Mouse (Mus musculus) neural tube, embryonic 14.5 days (tissue): ENCODE measurements around the gene Gorasp2. TPM values are rescaled to one million over a fixed set of nuclear protein-coding genes. Genes with fewer than 3 reads are reported as not detected.

Experiments used
- ATAC-seq: fragments of 200-750 bp; cut with Nextera tagmentation; 2 replicates; pipeline ENCODE4 v1.8.0; 2017; ENCODE audit warnings: low read depth, mild to moderate bottlenecking, moderate TSS enrichment, moderate library complexity
- H3K27ac ChIP-seq: fragments of 300-500 bp; sonication (generic); 2 replicates; pipeline ENCODE4 v1.5.1; 2014; ENCODE audit warnings: low read depth, mild to moderate bottlenecking, control low read depth, low read length, moderate library complexity, mixed read lengths
- H3K27me3 ChIP-seq: fragments of 300-500 bp; sonication (generic); 2 replicates; pipeline ENCODE4 v1.6.1; 2014; ENCODE audit warnings: low read length; ENCODE audit not compliant: control insufficient read depth, insufficient read depth
- H3K36me3 ChIP-seq: fragments of 300-500 bp; sonication (generic); 2 replicates; pipeline ENCODE4 v1.6.1; 2014; ENCODE audit warnings: low read length, mixed read lengths; ENCODE audit not compliant: control insufficient read depth, insufficient read depth
- H3K4me1 ChIP-seq: fragments of 300-500 bp; sonication (generic); 2 replicates; pipeline ENCODE4 v1.6.1; 2014; ENCODE audit warnings: low read length; ENCODE audit not compliant: control insufficient read depth, insufficient read depth
- H3K4me2 ChIP-seq: fragments of 300-500 bp; sonication (generic); 2 replicates; pipeline ENCODE4 v1.6.1; 2014; ENCODE audit warnings: mild to moderate bottlenecking, low read depth, low read length, control low read depth
- H3K4me3 ChIP-seq: fragments of 300-500 bp; sonication (generic); 2 replicates; pipeline ENCODE4 v1.5.1; 2014; ENCODE audit warnings: low read depth, low read length, control low read depth, mixed read lengths
- H3K9ac ChIP-seq: fragments of 300-500 bp; sonication (generic); replicated peaks from 2 replicates; pipeline ENCODE4 v1.6.1; 2014; ENCODE audit warnings: low read depth, mild to moderate bottlenecking, control low read depth, low read length, mixed read lengths
- H3K9me3 ChIP-seq: fragments of 300-500 bp; sonication (generic); 2 replicates; pipeline ENCODE4 v1.6.1; 2016; ENCODE audit warnings: low read length; ENCODE audit not compliant: control insufficient read depth
- WGBS: fragments of 180-500 bp; shearing (Covaris S2); extraction: QIAGEN DNeasy Blood & Tissue Kit; methylation state at CpG from one replicate; pipeline ENCODE4 v1.1.7; 2014; 5-methylcytosine and 5-hydroxymethylcytosine counted together
- polyA plus RNA-seq: library from polyadenylated mRNA; unstranded; fragments of >200 nt; fragmentation: Nextera tagmentation; extraction: Ambion mirVana; gene quantifications from 2 replicates; pipeline ENCODE4 v1.2.1, GENCODE M21; 2014

The Gorasp2 gene
- polyA plus RNA-seq, 1 experiment from 2014 or later, result 130 TPM

- Histone ChIP-seq H3K36me3 (peaks cover 11% of the 10 kb centered on the region), H3K27ac (no peak overlapping the region), H3K4me1 (no peaks in the 10 kb centered on the region), H3K9me3 (no peaks in the 10 kb centered on the region), H3K9ac (no peak overlapping the region), H3K4me2 (no peak overlapping the region), H3K4me3 (no peak overlapping the region), H3K27me3 (no peaks in the 10 kb centered on the region)
- no peak for ATAC-seq
- 71% methylated on average over 13 of the region's 13 CpGs for WGBS
Observed at GRCm38 (mm10) chr2:70708986-70709730, 47.8 kb downstream of the Gorasp2 start.

DNA sequence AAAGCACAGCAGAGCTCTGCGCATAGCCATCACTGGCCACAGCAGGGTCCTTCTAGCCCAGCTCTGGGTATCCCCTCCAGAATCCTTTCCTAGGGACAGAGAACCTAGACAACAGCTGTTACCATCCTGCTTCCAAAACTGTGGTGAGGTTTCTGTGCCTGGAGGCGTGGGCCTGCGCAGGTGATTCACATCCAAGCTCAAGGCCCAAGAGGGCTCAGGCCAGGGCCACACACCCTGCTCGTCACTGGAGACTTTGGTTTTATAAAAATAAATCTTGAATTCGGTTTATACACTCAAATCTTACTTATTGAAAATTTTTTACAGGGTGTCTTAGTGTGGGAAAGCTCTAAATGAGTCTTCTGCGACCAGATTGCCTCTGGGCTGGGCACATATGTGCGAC is 48.9 kb downstream of the Gorasp2 start:
- ATAC-seq, result no peak
- H3K4me2 ChIP-seq, result no peak overlapping the region
- H3K9ac ChIP-seq, result no peak overlapping the region
- 93% methylated on average over 7 of the region's 7 CpGs for WGBS
- H3K9me3 ChIP-seq, result no peaks in the 10 kb centered on the region
- no peaks in the 10 kb centered on the region for H3K27me3 ChIP-seq
- H3K27ac ChIP-seq, result no peak overlapping the region
- H3K4me3 ChIP-seq, result no peak overlapping the region
- H3K4me1 ChIP-seq, result no peaks in the 10 kb centered on the region
- peaks cover 15% of the 10 kb centered on the region for H3K36me3 ChIP-seq

DNA sequence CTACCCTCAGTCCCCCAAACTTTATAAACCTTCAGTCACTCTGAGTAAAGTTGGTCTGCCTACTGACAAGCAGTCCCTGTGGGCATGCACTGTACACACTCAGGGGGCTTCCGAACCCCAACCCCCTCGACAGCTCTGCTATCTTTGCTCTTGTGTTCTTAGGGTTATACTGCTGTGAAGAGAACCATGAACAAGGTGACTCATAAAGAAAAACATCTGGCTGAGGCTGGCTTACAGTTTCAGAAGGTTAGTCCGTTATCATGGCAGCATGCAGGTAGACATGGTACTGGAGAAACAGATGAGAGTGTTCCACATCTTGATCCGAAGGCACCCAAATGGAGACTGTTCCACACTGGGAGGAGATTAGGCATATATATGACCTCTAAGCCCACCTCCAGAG is 49.5 kb downstream of the Gorasp2 start:
- H3K27me3 ChIP-seq, result no peaks in the 10 kb centered on the region
- no peak overlapping the region for H3K4me2 ChIP-seq
- H3K9ac ChIP-seq, result no peak overlapping the region
- WGBS, result 97% methylated on average over 4 of the region's 4 CpGs
- H3K36me3 ChIP-seq, result peaks cover 21% of the 10 kb centered on the region
- H3K4me1 ChIP-seq, result no peaks in the 10 kb centered on the region
- no peaks in the 10 kb centered on the region for H3K9me3 ChIP-seq
- ATAC-seq, result no peak
- H3K4me3 ChIP-seq, result no peak overlapping the region
- no peak overlapping the region for H3K27ac ChIP-seq

DNA sequence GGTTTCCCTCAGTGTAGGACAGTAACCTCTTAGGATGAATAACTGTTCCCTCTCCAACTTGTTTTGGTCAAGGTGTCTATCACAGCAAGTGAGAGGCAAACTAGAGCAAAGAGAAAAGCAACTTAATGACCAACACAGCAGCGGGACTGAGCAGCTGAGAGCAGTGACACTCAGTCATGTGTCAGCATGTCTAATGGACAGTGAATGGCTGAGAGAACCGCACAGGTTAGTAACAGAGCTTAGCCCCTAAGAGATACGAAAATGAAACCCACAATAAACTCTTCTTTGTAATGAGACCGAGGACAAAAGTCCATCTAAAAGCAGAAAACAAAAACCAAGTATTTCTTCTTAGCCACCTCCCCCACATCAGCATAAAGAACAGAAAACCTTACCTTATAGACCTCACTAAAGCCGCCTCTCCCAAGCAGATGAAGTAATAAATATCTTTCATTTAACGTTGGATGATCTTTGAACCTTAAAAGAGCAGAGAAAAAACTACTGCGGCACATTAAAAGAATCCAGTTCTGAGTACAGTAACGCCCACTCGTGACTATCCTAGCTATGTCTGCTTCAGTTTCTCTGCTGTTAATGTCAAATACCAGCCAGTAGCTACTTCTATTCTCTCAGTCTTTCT is 62.4 kb downstream of the Gorasp2 start:
- Histone ChIP-seq H3K4me3 (no peak overlapping the region), H3K4me1 (no peaks in the 10 kb centered on the region), H3K9me3 (no peaks in the 10 kb centered on the region), H3K27me3 (no peaks in the 10 kb centered on the region), H3K9ac (no peak overlapping the region), H3K4me2 (no peak overlapping the region), H3K27ac (no peak overlapping the region), H3K36me3 (peaks cover 24% of the 10 kb centered on the region; the same call in 1 of the 2 replicates)
- no peak for ATAC-seq
- 86% methylated on average over 9 of the region's 9 CpGs for WGBS

DNA sequence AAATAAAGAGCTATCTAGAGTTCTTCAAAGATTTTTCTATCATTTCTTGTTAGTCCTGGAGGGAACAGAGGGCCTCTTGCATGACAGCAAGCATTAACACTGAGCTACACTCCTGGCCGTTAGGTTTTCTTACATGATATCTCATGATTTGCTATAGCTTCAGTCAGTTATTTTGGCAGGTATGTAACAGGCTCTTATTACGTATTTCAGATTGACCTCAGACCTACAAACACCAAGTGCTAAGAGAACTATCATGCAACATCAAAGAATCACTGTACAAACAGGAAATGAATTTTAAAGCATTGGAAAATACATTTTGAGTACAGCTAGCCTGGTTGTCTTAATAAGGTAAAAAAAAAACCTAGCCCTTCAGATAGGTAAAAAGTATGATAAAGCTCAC is 65.7 kb downstream of the Gorasp2 start:
- Histone ChIP-seq H3K4me2 (no peak overlapping the region), H3K36me3 (peaks cover 2% of the 10 kb centered on the region), H3K4me1 (no peaks in the 10 kb centered on the region), H3K9me3 (no peaks in the 10 kb centered on the region), H3K27me3 (no peaks in the 10 kb centered on the region), H3K9ac (no peak overlapping the region), H3K27ac (no peak overlapping the region), H3K4me3 (no peak overlapping the region)
- WGBS, result 87% methylated on average over 2 of the region's 2 CpGs
- ATAC-seq, result no peak

DNA sequence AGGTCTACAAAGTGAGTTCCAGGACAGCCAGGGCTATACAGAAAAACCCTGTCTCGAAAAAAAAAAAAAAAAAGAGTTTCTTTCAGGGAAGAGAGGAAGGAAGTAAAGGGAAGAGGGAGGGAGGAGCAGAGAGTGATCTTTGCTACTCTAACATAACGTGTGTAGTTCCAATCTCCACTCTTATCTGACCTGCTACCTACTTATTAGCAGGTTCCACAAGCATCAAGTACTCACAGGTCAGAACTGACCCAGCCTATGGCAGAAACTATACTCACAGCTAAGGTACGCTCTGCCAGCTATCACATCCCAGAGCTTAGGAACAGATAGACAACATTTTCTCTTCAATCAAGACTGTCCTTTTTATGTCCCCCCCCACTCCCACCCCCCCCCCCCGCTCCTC is 74.2 kb downstream of the Gorasp2 start:
- Histone ChIP-seq H3K36me3 (peaks cover 2% of the 10 kb centered on the region; the same call in 1 of the 2 replicates), H3K9ac (no peak overlapping the region), H3K4me2 (no peak overlapping the region), H3K4me1 (no peaks in the 10 kb centered on the region), H3K9me3 (no peaks in the 10 kb centered on the region), H3K27me3 (no peaks in the 10 kb centered on the region), H3K4me3 (no peak overlapping the region), H3K27ac (0 out of 2 replicates have a peak overlapping the region, but pooled peaks have one; percentile 34)
- WGBS, result 88% methylated on average over 3 of the region's 4 CpGs
- no peak for ATAC-seq

- no peak overlapping the region for H3K27ac ChIP-seq
- no peak overlapping the region for H3K4me2 ChIP-seq
- no peak overlapping the region for H3K4me3 ChIP-seq
- peaks cover 5% of the 10 kb centered on the region for H3K36me3 ChIP-seq
- H3K9ac ChIP-seq, result no peak overlapping the region
- no peaks in the 10 kb centered on the region for H3K4me1 ChIP-seq
- no peaks in the 10 kb centered on the region for H3K9me3 ChIP-seq
- no peak for ATAC-seq
- 59% methylated on average over 5 of the region's 5 CpGs for WGBS
- H3K27me3 ChIP-seq, result no peaks in the 10 kb centered on the region
Observed at GRCm38 (mm10) chr2:70736008-70736407, 74.6 kb downstream of the Gorasp2 start.

DNA sequence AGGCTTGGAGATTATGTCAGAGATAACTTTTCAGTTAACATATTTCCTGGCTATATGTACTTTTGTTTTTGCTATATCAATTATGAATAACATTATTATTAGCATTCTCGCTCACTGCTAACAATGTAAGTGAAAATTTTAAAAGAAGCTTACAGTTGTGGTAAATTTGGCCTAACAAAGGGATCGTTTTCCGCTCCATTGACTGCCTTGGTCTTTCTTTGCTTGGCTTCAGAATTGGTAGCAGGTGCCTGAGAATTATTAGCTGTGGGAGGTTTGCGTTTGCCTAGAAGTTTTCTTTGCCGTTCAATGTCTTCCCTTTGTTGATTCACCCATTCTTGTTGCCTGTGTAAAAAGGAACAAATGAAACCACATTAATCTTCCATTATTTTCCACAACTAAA is 80.5 kb downstream of the Gorasp2 start:
- ATAC-seq, result no peak

DNA sequence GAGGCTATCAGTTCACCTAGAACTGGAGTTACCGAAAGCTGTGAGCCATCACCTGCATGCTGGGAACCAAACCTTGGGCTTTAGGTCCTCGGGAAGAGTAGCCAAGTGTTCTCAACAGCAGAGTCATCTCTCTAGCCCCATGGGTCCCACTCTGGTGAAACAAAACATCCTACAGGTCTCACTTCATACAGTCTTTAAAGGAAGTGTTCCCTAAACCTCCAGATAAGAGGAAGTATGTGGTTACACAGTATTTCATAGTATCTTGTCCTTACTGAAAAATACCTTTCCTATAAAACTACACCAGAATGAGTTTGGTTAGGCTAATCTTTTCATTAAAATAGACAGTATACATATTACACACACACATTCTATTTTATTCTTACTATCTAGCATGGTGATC is 81.2 kb downstream of the Gorasp2 start:
- no peaks in the 10 kb centered on the region for H3K4me1 ChIP-seq
- no peak for ATAC-seq
- H3K27me3 ChIP-seq, result no peaks in the 10 kb centered on the region
- no peaks in the 10 kb centered on the region for H3K9me3 ChIP-seq
- H3K27ac ChIP-seq, result no peak overlapping the region
- 87% methylated on average over 2 of the region's 2 CpGs for WGBS
- H3K4me3 ChIP-seq, result no peak overlapping the region
- H3K36me3 ChIP-seq, result peaks cover 16% of the 10 kb centered on the region; the same call in 1 of the 2 replicates
- no peak overlapping the region for H3K9ac ChIP-seq
- no peak overlapping the region for H3K4me2 ChIP-seq

More for the DNA sequence above, 80.5 kb downstream of the Gorasp2 start:
- Histone ChIP-seq H3K9me3 (no peaks in the 10 kb centered on the region), H3K27me3 (no peaks in the 10 kb centered on the region), H3K4me2 (no peak overlapping the region), H3K27ac (no peak overlapping the region), H3K36me3 (peaks cover 16% of the 10 kb centered on the region; the same call in 1 of the 2 replicates), H3K4me1 (no peaks in the 10 kb centered on the region), H3K4me3 (no peak overlapping the region), H3K9ac (no peak overlapping the region)
- 46% methylated on average over 5 of the region's 5 CpGs for WGBS
